Mouse (Mus musculus): ENCODE data around the gene Pla2g12b.
"Not testable (repeated sequence)": the region's sequence is repeated elsewhere in the genome, so short reads cannot be mapped to it uniquely, and the experiment has no call there.

Pla2g12b gene

DNA sequence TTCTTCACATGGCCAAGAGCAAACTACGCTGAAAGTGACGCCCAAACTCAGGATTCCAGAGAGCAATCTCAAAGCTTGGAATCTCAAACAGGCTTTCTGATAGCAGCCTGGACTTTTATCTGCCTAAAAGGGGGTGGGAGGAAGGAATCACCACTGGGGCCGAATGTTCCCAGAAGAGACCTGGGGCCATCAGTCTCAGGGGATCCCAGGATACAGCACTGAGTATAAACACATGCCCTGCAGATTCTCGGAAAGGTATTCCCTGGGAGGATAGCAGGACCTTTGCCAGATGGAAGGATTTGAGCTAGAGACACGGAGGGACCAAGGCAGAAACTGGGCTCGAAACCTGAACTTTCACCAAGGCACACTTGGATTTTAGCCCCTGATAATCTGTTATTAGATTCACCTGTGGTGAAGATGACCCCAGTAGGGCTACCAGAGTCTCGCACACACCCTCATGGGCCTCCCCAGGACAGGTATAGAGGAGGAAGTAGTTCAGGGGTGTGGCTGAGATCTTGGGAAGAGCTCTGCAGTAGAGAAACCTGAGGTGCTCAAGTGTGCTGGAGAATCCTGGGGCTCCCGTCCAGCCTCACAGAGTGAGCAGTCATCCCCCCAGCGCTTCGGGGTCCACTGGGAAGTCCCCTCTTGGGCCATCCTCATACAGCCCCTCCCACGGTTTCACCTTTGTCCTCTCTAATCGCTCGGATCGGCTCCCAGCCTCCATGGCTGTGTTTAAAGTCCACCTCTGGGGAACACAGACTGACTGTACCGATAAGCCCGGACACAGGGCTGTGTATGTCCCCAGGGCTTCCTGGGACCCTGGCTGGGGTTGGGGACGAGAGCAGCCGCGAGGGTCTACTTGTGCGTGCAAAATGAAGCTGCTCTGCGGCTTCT is at the start of gene Pla2g12b:
Pla2g12b (plus strand) TSS at position 762 of the 894 bp plus-strand sequence.
- DNase-seq (ENCODE audit: low read depth, low spot score) = no peak

DNA sequence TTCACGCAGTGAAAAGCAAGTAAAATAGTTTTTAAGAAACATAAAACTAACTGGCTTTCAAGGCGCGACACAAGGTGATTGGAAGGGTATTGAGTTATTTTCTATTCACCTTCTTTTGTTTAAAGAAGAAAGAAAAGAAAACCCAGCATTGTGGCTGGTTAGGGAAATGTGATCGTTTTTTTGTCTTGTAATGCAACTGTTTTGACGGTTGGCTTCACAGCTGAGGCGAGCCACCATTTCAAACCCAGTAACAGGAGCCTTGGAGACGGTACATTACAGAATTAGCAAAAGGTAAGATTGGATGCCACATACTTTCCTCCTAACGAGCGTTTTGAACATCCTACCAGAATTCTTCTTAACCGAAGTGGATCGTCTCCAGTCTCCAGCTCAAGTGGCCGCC is 49.3 kb upstream of the Pla2g12b start:
- no peak for DNase-seq (ENCODE audit: low read depth, low spot score)

DNA sequence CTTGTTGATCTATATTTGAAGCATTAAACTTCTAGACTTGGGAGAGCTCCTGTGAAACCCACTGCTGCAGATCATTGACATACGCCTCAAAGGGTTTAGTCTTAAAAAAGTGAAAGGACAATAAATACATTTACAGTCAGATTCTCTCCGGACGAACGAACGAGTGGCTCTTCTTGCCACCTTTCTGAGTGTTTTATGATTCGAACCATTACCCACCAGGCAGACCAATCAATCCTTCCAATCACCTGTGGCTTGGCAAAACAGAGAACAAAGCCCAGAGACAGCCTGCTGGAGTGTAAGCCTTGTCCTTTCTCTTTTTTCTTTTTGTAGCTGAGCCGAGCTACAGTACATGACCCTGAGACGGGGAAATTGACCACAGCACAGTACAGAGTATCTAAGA is 48.4 kb upstream of the Pla2g12b start:
- no peak for DNase-seq (ENCODE audit: low read depth, low spot score)

DNA sequence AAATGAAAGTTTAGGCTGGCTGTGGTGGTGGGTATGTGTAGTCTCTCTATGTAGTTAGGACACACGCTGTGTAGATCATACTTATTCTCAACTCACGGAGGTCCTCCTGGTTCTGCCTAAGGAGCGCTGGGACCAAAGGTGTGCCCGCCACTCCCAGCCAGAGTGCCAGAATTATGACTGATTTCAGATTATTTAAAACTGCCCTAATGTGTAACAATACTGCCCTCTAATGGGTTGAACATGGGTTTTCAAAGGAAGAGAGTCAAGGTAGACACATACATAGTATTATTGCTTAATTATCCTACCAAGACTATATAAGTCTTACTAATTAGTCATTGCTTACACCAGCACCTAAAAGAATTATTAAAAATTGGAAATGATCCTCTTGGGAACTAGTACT is 44.7 kb upstream of the Pla2g12b start:
- DNase-seq (ENCODE audit: low read depth, low spot score) = peak; percentile 10

DNA sequence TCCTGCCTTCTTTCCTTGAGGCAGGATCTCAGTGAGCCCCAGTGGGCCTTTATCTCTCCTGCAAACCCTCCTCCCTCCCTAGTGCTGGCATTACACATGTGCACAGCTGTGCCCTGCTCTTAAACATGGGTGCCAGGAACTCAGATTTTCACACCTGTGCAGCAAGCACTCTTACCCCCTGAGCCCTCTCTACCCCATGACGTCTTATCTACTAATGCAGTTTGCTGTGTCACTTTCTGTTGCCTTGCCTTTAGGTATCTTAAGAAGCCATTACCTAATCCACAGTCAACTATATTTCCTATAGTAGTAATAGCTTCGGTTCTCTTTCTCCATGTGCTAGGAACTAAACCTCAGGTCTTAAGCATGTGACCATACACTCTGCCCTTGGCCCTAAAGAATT is 40.3 kb upstream of the Pla2g12b start:
- DNase-seq (ENCODE audit: low read depth, low spot score) = no peak

DNA sequence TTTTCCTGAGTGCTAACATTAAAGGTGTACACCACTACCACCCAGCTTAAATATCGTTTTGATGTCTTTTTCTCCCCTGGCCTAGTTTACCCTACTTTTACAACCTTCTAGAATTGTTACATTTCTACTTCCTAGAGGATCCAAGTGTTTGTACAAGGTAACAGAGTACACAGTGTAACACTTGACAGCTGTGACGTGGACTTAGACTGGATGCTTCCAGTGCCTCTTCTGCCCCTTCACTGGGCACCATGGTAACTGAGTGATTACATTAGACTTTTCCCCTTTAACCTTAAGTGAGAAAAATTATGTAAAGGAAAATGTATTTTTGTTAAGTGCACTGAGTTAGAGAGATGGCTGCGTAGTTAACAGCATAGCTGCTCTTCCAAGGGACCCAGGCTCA is 38.9 kb upstream of the Pla2g12b start:
- DNase-seq (ENCODE audit: low read depth, low spot score) = no peak

DNA sequence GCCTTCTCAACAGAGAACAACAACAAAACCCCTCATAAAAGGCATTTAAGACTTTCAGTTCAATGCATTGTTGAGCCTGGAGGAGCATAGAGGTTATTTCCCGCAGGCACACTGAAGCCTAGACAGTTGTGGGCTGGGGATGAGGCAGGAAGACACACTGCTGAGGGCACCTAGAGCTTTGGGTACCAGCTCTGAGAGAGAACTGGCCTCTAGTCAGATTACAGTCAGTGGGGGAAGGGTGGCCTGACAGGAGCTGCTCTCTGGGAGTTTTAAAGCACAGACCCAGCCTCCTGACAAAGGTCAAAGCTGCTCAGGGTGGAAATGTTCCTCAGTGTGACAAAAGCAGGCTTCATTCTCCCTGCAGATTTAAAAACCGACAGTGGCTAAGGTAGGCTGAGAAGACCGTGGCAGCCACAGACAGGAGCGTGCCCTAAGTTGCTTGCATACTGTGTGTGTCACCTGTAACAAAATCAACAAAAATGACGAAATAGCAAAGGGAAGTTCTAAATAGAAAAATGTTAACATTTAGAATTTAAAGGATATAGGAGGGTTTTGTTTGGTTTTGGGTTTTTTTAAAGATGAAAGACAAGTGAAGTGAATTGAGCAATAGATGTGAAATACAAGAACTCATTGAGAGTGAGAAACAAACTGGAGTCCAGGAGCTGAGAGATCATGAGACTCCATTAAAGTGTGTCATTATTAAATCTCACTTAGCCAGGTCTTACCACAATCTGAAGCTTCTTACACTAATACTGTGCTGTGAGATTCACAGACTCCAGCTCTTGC is 37.5 kb upstream of the Pla2g12b start:
- no peak for DNase-seq (ENCODE audit: low read depth, low spot score)

DNA sequence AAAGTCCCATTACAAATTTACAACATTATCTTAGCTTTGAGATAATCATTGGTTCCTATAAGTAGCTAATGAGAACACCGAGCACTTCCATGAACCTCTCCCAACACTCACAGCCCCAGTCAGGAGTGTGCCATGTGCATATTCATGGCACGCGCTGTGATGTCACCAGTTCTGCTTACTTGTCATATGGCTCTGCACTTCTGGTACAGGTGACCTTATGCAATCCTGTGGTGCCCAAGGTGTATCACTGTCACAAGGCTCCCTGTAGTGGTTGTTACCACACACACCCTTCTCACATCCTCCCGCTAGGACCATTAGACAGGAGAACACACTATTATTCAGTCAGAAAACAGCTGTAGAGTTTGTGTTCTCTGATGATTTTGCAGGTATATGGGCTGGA is 36.7 kb upstream of the Pla2g12b start:
- DNase-seq (ENCODE audit: low read depth, low spot score) = no peak

DNA sequence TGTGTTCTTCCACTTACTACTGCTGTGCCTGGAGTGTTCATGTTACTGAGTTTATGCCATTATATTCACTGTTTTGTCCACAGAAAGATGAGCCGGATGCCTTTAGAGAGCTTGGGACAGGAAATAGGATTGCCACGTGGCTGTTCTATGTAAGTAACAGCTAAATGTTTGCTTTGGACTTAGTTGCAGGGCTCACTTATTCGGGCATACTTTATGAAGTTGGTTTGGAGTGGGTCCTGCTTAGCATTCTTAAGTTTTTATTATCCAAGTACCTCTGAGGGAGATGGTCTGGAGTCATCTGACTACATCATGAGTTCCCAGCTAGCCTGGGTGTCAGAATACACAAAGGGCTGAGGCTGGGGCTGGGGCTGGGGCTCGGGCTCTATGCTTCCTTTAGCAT is 36.3 kb upstream of the Pla2g12b start:
- DNase-seq (ENCODE audit: low read depth, low spot score) = no peak

DNA sequence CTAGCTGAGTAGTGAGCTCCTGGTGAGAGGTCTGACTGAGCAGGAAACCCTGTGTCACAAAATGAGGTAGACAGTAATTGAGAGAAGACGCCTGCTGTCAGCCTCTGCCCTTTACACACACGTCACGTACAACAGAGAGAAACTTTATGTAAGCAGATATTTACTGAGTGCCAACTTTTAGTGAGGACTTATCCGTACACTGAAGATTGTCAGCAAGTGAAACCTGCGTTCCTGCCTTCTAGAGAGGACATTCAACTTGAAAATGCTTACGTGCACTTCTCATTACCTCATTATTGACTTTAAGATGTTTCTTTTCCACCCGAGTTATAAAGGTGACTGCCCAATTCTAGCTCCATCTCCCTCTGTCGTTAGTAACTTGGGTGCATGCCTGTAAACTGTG is 34.7 kb upstream of the Pla2g12b start:
- DNase-seq (ENCODE audit: low read depth, low spot score) = no peak

DNA sequence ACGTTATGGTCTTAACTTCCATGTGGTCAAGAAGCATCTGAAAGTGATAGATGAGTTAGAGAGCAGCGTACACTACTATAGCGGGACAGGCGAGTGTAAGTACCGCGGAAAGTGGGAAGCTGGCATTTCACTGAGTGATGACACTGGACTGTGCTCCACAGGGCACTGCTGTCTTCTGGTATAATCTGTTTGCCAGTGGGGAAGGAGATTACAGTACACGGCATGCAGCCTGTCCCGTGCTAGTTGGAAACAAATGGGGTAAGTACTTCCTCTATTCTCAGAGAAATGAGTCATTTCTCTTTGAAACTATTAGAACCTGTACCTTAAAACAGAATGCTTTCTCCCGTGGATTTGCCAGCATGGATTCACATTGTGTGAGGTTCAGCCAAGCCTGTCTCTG is 34.0 kb upstream of the Pla2g12b start:
- DNase-seq (ENCODE audit: low read depth, low spot score) = no peak

DNA sequence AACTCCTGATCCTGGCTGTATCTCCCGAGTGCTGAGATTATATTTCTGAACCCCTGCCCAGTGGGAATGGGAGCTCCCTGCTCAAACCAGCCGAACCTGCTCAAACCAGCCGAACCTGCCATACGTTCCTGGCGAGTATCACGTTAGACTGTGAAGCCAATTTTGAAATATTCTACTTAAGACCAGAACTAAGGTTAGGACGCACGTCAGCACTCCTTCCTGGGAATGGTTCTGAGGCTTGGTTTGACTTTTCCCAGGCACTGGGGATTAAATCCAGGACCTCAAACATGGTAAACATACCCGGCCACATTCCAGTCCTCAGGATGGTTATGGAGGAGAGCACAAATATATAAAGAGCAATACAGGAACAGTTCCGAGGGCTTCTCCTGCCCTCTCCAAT is 25.6 kb upstream of the Pla2g12b start:
- DNase-seq (ENCODE audit: low read depth, low spot score) = no peak

DNA sequence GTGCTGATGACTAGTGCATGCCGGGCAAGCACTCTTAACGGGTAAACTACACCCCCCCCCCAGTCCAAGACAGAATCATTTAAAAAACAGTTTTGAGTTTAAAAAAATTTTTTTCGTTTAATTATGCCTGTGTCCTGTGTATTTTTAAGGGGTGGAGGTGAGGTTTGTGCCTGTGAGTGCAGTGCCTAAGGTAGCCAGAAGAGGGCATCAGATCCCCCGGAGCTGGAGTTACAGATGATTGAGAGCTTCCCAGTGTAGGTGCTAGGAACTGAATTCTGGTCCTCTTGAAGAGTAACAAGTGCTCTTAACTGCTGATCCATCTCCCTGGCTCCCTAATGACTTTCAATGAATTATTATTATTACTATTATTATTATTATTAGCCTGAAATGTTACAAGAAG is 24.7 kb upstream of the Pla2g12b start:
- DNase-seq (ENCODE audit: low read depth, low spot score) = no peak

DNA sequence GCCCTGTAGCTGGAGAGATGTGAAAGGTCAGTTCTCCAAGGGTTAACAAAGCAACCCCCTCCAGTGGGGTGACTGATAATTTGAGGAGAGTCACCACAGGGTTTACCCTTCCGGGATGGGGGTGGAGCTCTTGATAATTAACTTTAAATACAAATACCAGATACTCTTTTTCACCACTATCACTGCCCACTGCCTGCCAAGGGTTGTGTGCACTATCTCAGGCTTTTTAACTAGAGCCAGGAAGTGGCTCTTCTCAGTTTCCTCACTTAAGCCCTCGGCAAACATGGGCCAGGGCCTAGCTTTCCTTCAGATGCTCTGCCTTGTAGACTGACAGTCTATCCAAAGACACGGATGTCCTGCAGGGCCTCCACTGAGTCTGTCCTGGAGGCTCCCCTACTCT is 23.5 kb upstream of the Pla2g12b start:
- peak; percentile 63 for DNase-seq (ENCODE audit: low read depth, low spot score)

DNA sequence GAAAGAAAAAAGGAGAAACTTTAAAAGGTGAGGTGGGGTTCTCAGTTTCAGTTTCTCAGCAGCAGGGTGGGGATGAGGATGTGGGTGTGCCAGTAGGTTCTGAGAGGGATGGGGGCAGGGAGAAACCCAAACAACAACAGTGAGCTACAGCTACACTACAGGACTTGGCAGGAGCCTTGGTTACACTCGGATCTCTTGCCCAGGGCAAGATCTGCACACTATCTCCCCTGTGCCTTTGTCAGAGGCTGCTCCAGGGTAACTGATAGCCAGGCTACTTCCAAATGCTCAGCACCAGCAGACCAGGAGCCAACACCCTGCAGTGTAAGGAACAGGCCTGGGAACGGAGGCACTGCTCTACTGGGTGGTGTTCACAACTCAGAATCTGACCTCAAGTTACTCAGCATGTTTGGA is 23.0 kb upstream of the Pla2g12b start:
- peak; percentile 74 for DNase-seq (ENCODE audit: low read depth, low spot score)

DNA sequence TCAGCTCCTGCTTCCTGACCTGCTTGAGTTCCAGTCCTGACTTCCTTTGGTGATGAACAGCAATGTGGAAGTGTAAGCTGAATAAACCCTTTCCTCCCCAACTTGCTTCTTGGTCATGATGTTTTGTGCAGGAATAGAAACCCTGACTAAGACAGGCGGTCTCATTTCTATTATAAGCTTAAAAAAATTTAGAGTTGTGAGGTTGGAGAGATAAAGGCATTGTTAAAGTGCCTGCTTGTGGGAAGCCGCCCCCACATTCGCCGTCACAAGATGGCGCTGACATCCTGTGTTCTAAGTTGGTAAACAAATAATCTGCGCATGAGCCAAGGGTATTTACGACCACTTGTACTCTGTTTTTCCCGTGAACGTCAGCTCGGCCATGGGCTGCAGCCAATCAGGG is 21.9 kb upstream of the Pla2g12b start:
- peak; percentile 59 for DNase-seq (ENCODE audit: low read depth, low spot score)

DNA sequence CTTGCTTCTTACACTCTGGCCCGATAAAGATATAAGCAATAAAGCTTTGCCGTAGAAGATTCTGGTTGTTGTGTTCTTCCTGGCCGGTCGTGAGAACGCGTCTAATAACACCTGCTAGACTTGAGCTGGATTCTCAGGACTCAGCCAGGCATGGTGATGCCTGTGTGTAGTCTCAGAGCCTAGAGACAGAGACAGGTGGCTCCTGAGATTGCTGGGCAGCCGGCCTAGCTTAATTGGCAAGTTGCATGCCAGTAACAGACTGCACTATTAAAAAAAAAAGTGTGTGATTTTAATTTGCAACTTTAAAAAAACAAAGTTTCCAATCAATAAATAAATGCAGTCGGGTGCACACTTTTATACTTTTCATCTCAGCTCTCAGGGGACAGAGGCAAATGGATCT is 16.5 kb upstream of the Pla2g12b start:
- no peak for DNase-seq (ENCODE audit: low read depth, low spot score)

DNA sequence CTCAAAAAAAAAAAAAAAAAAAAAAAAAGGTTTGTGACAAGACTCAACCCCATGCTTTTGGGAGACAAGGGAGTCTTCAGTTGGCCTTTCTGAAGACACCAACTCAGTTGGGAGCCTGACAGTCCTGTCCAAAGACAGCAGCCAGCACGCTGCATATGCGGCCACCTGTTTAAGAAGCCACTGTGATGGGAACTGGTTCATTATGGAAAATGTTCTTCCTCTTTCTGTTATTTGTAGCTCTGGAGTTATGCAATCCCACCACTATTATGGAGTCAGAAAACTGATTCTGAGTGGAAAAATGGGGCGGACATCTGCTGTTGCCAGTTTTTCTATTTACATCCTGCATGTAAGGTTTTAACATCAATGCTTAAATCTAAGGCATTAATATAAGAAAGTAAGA is 13.8 kb upstream of the Pla2g12b start:
- DNase-seq (ENCODE audit: low read depth, low spot score) = no peak

DNA sequence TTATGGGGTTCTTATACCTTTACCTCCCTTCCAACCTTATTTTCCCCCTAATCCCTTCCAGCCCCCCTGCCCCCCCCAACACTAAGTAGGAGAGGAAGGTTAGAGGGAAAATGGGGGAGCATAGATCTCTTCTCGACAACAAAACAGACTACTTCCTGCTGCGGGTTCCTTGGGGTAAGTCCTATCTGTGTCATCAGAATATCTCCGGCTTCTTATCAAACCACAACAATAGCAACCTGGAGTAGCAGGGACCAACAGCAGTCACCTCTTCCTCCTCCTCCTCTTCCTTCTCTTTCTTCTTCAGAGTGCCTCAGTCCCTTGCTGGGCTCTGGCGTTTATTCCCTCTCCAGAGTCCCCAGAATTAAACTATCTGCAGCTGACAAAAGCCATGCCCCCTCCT is 11.6 kb upstream of the Pla2g12b start:
- DNase-seq (ENCODE audit: low read depth, low spot score) = peak; percentile 72

DNA sequence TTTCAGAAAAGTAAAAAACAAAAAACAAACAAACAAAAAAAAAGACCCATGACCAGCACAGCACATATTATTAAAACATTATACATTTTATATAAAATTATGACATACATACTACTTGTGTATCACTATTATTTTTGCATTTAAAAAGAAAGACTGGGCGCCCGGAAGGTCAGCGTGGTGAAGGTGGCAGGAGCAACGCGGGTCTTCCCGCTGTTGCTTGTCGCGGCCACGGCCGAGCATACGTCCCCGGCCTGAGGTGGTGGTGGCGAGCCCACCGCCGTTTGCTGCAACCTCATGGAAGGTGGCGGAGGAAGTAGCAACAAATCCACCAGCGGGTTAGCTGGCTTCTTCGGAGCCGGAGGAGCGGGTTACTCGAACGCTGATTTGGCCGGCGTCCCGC is 8.0 kb upstream of the Pla2g12b start, which contains the start of gene Gm10273:
Gm10273 (plus strand) TSS at position 172 of the 400 bp plus-strand sequence.
- not testable (repeated sequence) for DNase-seq (ENCODE audit: low read depth, low spot score)

DNA sequence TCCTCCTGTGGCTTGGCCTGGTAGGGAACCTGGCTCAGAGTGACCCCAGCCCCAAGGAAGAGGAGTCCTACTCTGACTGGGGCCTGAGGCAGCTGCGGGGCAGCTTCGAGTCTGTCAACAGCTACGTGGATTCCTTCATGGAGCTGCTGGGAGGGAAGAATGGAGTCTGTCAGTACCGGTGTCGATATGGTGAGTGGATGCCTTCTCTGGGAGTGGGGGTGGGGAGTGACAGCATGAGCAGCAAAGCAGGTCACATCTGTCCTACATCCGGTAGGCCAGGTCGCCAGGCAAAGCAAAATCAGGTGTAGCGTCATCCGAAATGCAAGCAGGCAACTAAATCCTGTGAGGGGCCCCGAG is 311 bp downstream of the Pla2g12b start:
- no peak for DNase-seq (ENCODE audit: low read depth, low spot score)

DNA sequence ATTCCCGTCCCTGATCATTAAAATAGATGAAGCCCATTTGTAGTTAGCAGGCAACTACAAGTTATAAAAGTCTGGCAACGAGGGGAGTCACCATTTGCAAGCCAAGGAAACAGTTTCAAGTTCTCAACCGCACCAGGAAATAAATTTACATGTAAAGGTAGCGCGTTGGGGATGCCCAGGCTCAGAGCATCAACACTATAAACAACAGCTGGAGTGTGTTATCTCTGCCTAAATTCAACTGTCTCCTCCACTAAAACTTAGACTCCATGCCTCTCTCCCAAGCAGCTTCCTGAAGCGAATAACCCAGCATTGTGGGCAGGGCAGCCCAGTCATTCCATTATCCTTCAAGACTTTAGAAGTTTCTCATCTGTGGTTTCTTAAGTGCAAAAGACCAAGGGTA is 5.0 kb downstream of the Pla2g12b start:
- DNase-seq (ENCODE audit: low read depth, low spot score) = no peak

DNA sequence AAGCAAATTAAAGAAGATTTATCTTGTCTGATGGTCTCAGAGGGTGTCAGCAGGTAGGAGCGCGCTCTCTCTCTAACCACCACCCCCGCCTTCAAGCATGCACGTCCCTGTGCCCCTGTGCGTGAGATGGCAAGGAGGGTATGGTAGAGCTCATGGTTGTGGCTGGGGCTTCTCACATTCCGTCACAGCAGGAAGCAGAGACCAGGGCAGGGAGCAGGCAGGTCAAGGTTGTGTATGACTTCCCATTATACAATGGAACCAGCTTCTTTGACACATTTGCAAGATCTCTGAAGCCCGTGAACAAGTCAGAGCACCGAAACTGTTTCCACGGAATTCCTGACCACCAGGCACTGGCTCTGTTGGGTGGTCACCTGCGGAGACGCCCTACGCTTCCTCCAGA is 6.8 kb downstream of the Pla2g12b start:
- DNase-seq (ENCODE audit: low read depth, low spot score) = no peak
